Mouse (Mus musculus): Measurements from ENCODE around the gene Anp32e. TPM values are rescaled to one million over a fixed set of nuclear protein-coding genes. Genes with fewer than 3 reads are reported as not detected.
A peak's percentile ranks its signal among the peaks of the same experiment; 100 is the strongest.

The Anp32e gene
- polyA plus RNA-seq, 1 experiment from 2014 or later, result 36.5 TPM

DNA sequence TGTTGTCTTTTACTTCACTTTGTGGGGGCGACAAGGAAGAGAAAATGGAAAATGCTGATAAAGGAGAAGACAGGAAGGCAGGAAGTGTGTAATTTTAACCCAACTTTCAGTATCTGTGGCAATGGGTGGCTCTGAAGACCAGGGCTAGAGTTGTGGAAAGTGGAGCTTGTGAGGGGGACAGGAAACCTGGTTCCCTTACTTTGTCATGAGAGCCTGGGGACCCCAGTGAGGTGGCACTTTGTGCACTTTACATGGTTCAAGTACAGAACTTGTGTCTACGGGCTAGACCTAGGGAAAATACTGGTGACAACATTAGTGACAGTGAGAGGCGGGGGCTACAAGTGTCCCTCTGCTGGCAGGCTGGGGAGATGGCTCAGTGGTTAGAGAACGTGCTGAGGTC, 57.9 kb downstream of the Anp32e start:
- Histone ChIP-seq H3K4me2 (ENCODE audit: low read depth, low read length) (no peak overlapping the region; the same call in 1 of the 2 replicates), H3K27me3 (ENCODE audit: control insufficient read depth, insufficient read depth, low read length) (no peaks in the 10 kb centered on the region), H3K9me3 (ENCODE audit: control insufficient read depth, low read length) (no peaks in the 10 kb centered on the region), H3K4me1 (ENCODE audit: control insufficient read depth, insufficient read depth, low read length) (peaks cover 21% of the 10 kb centered on the region), H3K36me3 (ENCODE audit: control insufficient read depth, insufficient read depth, low read length) (peaks cover 39% of the 10 kb centered on the region), H3K27ac (ENCODE audit: low read depth, low read length) (no peak overlapping the region), H3K4me3 (ENCODE audit: low read depth, low read length) (no peak overlapping the region), H3K9ac (replicated peaks; ENCODE audit: low read depth, low read length) (no peak overlapping the region)
- no peak for ATAC-seq (ENCODE audit: low read depth)
- 82% methylated on average over 4 of the region's 4 CpGs for WGBS

DNA sequence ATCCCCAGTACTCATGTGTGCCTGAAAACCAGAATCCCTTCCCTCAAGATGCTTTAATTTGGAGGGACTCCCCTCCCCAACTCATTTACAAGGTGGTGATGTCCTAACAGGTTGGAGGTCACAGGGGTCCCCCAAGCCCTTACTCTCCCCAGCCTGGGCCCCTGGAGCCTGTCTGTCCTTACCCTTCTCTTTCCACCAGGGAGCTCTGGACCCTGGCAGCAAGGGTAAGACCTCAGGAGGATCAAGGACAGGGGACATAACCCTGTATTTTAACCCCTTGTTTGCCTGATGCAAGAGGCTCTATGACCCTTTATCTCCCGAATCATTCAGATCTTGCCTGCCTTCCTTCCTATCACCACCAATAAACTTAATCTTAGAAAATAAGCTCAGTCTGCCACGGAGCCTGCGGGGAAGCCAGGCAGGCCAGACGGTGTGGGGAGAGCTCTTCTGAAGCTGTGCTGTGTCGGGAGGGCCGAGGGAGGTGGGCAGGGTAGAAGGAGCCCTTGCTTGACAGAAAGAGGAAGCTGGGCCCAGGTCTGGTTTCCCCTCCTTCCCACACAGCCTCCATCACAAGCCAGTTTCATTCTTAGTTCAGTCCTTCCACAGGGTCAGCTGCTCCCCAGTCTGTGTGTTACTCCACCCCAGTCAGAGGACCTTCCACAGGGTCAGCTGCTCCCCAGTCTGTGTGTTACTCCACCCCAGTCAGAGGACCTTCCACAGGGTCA, 58.5 kb downstream of the Anp32e start:
- no peak for ATAC-seq (ENCODE audit: low read depth)
- peaks cover 26% of the 10 kb centered on the region for H3K4me1 ChIP-seq (ENCODE audit: control insufficient read depth, insufficient read depth, low read length)
- WGBS, result 74% methylated on average over 6 of the region's 6 CpGs
- H3K27me3 ChIP-seq (ENCODE audit: control insufficient read depth, insufficient read depth, low read length), result no peaks in the 10 kb centered on the region
- H3K4me2 ChIP-seq (ENCODE audit: low read depth, low read length), result no peak overlapping the region
- no peak overlapping the region for H3K27ac ChIP-seq (ENCODE audit: low read depth, low read length)
- no peaks in the 10 kb centered on the region for H3K9me3 ChIP-seq (ENCODE audit: control insufficient read depth, low read length)
- H3K9ac ChIP-seq (replicated peaks; ENCODE audit: low read depth, low read length), result no peak overlapping the region
- no peak overlapping the region for H3K4me3 ChIP-seq (ENCODE audit: low read depth, low read length)
- H3K36me3 ChIP-seq (ENCODE audit: control insufficient read depth, insufficient read depth, low read length), result peaks cover 40% of the 10 kb centered on the region

DNA sequence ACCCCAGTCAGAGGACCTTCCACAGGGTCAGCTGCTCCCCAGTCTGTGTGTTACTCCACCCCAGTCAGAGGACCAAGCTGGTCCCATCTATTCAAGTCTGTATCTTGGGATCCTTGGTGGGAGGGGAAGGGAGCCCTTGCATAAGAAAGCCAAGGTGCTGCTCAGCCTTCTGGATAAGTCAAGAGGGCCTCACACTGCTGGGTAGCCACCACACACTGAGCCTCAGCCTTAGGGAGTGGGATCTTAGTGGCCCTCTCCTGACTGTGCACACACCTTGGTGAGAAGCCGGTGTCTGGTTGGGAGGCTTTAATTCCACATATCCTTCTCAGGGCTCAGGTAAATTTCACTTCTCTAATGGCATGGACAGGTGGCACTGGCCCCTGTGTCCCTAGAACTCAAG, 59.1 kb downstream of the Anp32e start:
- ATAC-seq (ENCODE audit: low read depth), result no peak
- Histone ChIP-seq H3K9me3 (ENCODE audit: control insufficient read depth, low read length) (no peaks in the 10 kb centered on the region), H3K4me2 (ENCODE audit: low read depth, low read length) (no peak overlapping the region), H3K4me3 (ENCODE audit: low read depth, low read length) (no peak overlapping the region), H3K9ac (replicated peaks; ENCODE audit: low read depth, low read length) (no peak overlapping the region), H3K27ac (ENCODE audit: low read depth, low read length) (no peak overlapping the region), H3K4me1 (ENCODE audit: control insufficient read depth, insufficient read depth, low read length) (peaks cover 31% of the 10 kb centered on the region), H3K36me3 (ENCODE audit: control insufficient read depth, insufficient read depth, low read length) (peaks cover 40% of the 10 kb centered on the region), H3K27me3 (ENCODE audit: control insufficient read depth, insufficient read depth, low read length) (no peaks in the 10 kb centered on the region)
- 100% methylated on average over 1 of the region's 1 CpGs for WGBS

DNA sequence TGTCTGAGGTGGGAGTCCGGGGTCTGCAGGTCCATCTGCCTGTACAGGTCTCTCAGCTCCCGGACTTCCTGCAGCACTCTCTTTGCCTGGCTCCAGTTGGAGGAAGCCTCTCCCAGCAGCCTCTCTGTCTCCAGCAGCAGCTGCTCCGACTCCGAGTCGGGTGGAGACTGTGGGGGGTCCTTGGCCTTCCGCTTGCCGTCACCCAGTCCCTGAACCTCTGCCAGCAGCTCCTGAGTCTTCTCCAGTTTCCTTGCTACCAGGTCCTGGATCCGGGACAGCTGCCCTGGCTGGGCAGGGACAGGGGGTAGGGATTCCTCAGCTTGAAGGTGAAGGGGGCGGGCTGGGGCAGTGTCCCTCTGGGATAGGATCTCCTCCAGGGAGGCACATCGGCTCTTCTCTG, 59.9 kb downstream of the Anp32e start:
- no peak for ATAC-seq (ENCODE audit: low read depth)
- H3K27ac ChIP-seq (ENCODE audit: low read depth, low read length), result no peak overlapping the region
- H3K9ac ChIP-seq (replicated peaks; ENCODE audit: low read depth, low read length), result no peak overlapping the region
- H3K4me3 ChIP-seq (ENCODE audit: low read depth, low read length), result no peak overlapping the region
- no peaks in the 10 kb centered on the region for H3K27me3 ChIP-seq (ENCODE audit: control insufficient read depth, insufficient read depth, low read length)
- H3K9me3 ChIP-seq (ENCODE audit: control insufficient read depth, low read length), result no peaks in the 10 kb centered on the region
- peaks cover 40% of the 10 kb centered on the region for H3K36me3 ChIP-seq (ENCODE audit: control insufficient read depth, insufficient read depth, low read length)
- peaks cover 40% of the 10 kb centered on the region for H3K4me1 ChIP-seq (ENCODE audit: control insufficient read depth, insufficient read depth, low read length)
- no peak overlapping the region for H3K4me2 ChIP-seq (ENCODE audit: low read depth, low read length)
- 53% methylated on average over 10 of the region's 10 CpGs for WGBS

DNA sequence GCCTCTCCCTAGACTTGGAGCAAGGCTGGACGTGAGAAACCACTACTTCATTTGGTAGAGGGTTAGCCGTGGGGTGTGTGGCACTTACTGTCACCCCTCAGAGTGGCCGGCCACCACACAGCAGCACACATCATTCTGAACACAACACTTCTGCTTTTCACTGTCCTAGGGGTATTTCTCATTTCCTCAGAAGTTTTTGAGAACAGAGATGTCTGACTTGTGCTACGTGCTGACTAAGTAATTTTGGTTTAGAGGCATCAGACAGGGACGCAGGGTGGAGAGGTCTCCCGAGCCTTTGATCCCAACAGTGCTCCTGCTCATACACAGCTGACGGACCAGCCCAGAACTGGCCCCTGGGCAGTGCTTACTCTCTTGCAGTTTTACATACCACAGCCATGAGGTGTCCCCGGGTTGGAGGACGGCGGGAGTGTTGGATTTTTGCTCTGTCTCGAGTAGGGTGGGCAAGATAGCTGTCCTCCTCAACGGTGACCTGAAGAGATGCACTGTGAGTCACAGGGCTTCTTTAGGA, 61.4 kb downstream of the Anp32e start:
- Histone ChIP-seq H3K27ac (ENCODE audit: low read depth, low read length) (no peak overlapping the region), H3K4me3 (ENCODE audit: low read depth, low read length) (no peak overlapping the region), H3K27me3 (ENCODE audit: control insufficient read depth, insufficient read depth, low read length) (no peaks in the 10 kb centered on the region), H3K9ac (replicated peaks; ENCODE audit: low read depth, low read length) (no peak overlapping the region), H3K9me3 (ENCODE audit: control insufficient read depth, low read length) (no peaks in the 10 kb centered on the region), H3K4me1 (ENCODE audit: control insufficient read depth, insufficient read depth, low read length) (peaks cover 40% of the 10 kb centered on the region), H3K36me3 (ENCODE audit: control insufficient read depth, insufficient read depth, low read length) (peaks cover 40% of the 10 kb centered on the region), H3K4me2 (ENCODE audit: low read depth, low read length) (no peak overlapping the region)
- 86% methylated on average over 12 of the region's 12 CpGs for WGBS
- ATAC-seq (ENCODE audit: low read depth), result no peak

DNA sequence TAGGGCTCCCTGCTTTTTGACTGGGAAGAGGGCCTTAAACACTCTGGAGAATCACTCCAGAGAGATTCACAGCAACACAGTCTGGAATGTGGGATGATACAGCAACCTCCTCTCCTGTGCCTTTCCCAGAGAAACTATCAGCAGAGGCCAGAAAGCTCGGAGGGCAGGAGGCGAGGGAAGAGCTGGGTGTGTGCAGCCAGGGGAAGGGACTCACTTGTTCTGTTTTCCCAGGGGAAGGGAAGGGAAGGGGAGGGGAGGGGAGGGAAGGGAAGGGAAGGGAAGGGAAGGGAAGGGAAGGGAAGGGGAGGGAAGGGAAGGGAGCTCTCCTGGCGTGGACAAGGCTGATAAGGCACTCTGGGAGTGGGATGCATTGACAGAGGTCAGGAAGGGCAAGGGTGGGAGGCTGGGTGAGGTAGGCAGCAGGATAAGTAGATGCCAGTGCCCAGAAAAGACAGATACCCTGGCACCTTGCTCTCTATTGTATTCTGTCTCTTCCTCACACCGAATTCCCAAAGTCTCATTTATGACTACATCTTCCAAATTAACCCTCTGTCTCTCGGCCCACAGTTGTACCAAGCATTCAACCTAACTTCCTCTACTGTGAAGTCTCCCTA, 64.1 kb downstream of the Anp32e start:
- H3K27me3 ChIP-seq (ENCODE audit: control insufficient read depth, insufficient read depth, low read length), result no peaks in the 10 kb centered on the region
- H3K9ac ChIP-seq (replicated peaks; ENCODE audit: low read depth, low read length), result peak overlapping the region; percentile 98
- peaks cover 39% of the 10 kb centered on the region for H3K36me3 ChIP-seq (ENCODE audit: control insufficient read depth, insufficient read depth, low read length)
- WGBS, result 24% methylated on average over 5 of the region's 5 CpGs
- peak overlapping the region; percentile 83 for H3K4me3 ChIP-seq (ENCODE audit: low read depth, low read length)
- H3K27ac ChIP-seq (ENCODE audit: low read depth, low read length), result 0 out of 2 replicates have a peak overlapping the region, but pooled peaks have one; percentile 40
- ATAC-seq (ENCODE audit: low read depth), result no peak
- peaks cover 35% of the 10 kb centered on the region for H3K4me1 ChIP-seq (ENCODE audit: control insufficient read depth, insufficient read depth, low read length)
- peak overlapping the region; percentile 96 for H3K4me2 ChIP-seq (ENCODE audit: low read depth, low read length)
- no peaks in the 10 kb centered on the region for H3K9me3 ChIP-seq (ENCODE audit: control insufficient read depth, low read length)

DNA sequence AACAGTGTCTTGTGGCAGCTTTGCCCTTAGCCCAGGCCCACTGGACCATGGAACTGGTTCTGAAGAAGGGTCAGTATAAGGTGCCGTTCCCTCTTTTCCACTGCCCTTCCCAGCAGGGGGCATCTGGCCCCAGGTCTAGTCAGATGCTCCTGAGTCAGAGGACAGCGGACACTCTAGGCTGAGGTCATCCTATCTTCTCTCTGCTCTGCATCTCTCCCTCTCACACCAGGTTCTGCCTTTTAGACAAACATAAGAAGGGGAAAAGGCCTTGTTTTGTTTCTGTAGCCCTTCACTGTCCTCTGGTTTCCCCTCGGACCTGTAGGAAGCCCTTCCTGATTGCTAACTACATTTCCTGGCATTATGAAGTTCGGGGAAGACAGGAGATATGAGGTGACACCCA, 64.8 kb downstream of the Anp32e start:
- Histone ChIP-seq H3K27me3 (ENCODE audit: control insufficient read depth, insufficient read depth, low read length) (no peaks in the 10 kb centered on the region), H3K4me3 (ENCODE audit: low read depth, low read length) (peak overlapping the region; percentile 83), H3K4me2 (ENCODE audit: low read depth, low read length) (peak overlapping the region; percentile 96), H3K4me1 (ENCODE audit: control insufficient read depth, insufficient read depth, low read length) (peaks cover 35% of the 10 kb centered on the region), H3K9ac (replicated peaks; ENCODE audit: low read depth, low read length) (peak overlapping the region; percentile 98), H3K36me3 (ENCODE audit: control insufficient read depth, insufficient read depth, low read length) (peaks cover 31% of the 10 kb centered on the region), H3K9me3 (ENCODE audit: control insufficient read depth, low read length) (no peaks in the 10 kb centered on the region), H3K27ac (ENCODE audit: low read depth, low read length) (peak overlapping the region; percentile 99; the same call in 1 of the 2 replicates)
- WGBS, result 24% methylated on average over 4 of the region's 4 CpGs
- ATAC-seq (ENCODE audit: low read depth), result no peak

DNA sequence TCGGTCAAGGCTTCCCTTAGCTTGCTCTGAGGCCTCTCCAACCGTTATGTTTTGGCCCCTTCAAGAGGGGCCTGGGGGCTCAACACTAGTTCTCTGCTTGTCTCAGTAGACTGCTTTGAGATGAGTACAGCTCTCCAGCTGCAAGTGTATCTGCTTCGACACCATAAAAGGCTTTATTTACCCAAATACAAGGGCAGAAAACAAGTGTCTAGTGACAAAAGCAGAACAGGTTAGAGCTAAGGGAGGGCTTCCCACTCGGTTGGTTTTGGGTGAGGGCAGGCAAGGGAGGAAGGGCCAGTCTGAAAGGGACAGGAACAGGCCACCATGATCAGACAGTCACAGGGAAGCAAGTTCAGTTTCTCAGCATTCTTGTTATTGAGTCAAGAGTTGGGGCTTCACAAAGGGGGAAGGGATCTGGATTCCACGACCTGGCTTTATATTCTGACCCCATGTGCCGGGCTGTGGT, 65.4 kb downstream of the Anp32e start:
- Histone ChIP-seq H3K27ac (ENCODE audit: low read depth, low read length) (peak overlapping the region; percentile 99), H3K4me1 (ENCODE audit: control insufficient read depth, insufficient read depth, low read length) (peaks cover 35% of the 10 kb centered on the region), H3K27me3 (ENCODE audit: control insufficient read depth, insufficient read depth, low read length) (no peaks in the 10 kb centered on the region), H3K4me2 (ENCODE audit: low read depth, low read length) (peak overlapping the region; percentile 96), H3K9ac (replicated peaks; ENCODE audit: low read depth, low read length) (peak overlapping the region; percentile 98), H3K4me3 (ENCODE audit: low read depth, low read length) (peak overlapping the region; percentile 83), H3K36me3 (ENCODE audit: control insufficient read depth, insufficient read depth, low read length) (peaks cover 26% of the 10 kb centered on the region), H3K9me3 (ENCODE audit: control insufficient read depth, low read length) (no peaks in the 10 kb centered on the region)
- WGBS, result 4% methylated on average over 6 of the region's 6 CpGs
- ATAC-seq (ENCODE audit: low read depth), result no peak
